Mouse (Mus musculus) gastrocnemius, postnatal 4 days (tissue): ENCODE results near the gene Snap23. TPM values are rescaled to one million over a fixed set of nuclear protein-coding genes. Genes with fewer than 3 reads are reported as not detected.
A peak's percentile ranks its signal among the peaks of the same experiment; 100 is the strongest.

ENCODE experiments used
- DNase-seq, 2 experiments: peaks; one replicate each; pipeline ENCODE4 v3.0.0; 2021 to 2022; ENCODE audit warnings: low spot score in 2 of 2, mixed read lengths in 2 of 2
- total RNA-seq, 2 experiments: library from RNA; stranded (reverse); gene quantifications; 2 replicates each; pipeline ENCODE4 v1.2.3; 2021

The Snap23 gene
- total RNA-seq, 2 experiments from 2014 or later = 52.0 to 64.4 TPM

DNA sequence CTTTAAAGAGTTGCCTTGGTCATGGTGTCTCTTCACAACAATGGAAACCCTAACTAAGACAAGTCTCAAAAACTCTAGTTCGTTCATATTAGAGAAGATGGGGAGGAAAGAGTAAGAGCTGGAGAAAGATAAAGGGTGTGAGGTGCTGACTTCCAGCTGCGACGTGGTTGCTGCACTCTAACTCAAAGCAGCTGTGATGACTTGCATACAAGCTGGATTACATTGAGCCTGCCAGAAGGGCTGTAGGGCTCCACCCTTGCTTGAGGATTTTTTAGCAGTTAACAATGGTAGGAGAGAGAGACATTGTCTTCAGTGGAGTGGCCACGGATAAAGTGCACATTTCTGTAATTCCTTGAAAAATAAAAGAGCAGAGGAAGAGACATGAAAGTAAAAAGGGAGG is 79.3 kb downstream of the Snap23 start:
- DNase-seq = peak in 1 of 2 experiments; percentile 44

Other genes starting within 250 kb of the Snap23 start
- gene Vps39, start 214.5 kb upstream of the Snap23 start, total RNA-seq = 10 to 100 TPM; 27.3 to 34.7 TPM
- 10 to 100 TPM; 19.9 to 22.1 TPM for gene Ganc, start 163.8 kb upstream of the Snap23 start, total RNA-seq
- 10 to 100 TPM; 31.8 to 38.7 TPM for gene Tmem87a, start 163.6 kb upstream of the Snap23 start, total RNA-seq
- 10 to 100 TPM; 79.3 to 83.4 TPM for gene Capn3, start 111.7 kb upstream of the Snap23 start, total RNA-seq
- 100 to 1,000 TPM; 170 to 171 TPM for gene Zfp106, start 3.8 kb upstream of the Snap23 start, total RNA-seq
- gene Haus2, start 41.7 kb downstream of the Snap23 start, total RNA-seq = 10 to 100 TPM; 10.9 to 11.0 TPM
- gene Lrrc57, start 41.8 kb downstream of the Snap23 start, total RNA-seq = 10 to 100 TPM; 11.5 to 13.9 TPM
- gene Stard9, start 61.5 kb downstream of the Snap23 start, total RNA-seq = 10 to 100 TPM; 25.6 to 30.7 TPM